Mouse (Mus musculus) neural tube, embryonic 15.5 days (tissue): ENCODE measurements around the gene Abcg5. TPM values are rescaled to one million over a fixed set of nuclear protein-coding genes. Genes with fewer than 3 reads are reported as not detected.

Experiments
- ATAC-seq: fragments of 200-750 bp; cut with Nextera tagmentation; 2 replicates; pipeline ENCODE4 v1.8.0; 2017; ENCODE audit warnings: mild to moderate bottlenecking, moderate TSS enrichment, moderate library complexity; ENCODE audit not compliant: low FRiP score
- H3K27ac ChIP-seq: fragments of 300-500 bp; sonication (generic); replicated peaks from 2 replicates; pipeline ENCODE4 v1.5.1; 2015; ENCODE audit warnings: mild to moderate bottlenecking, inconsistent platforms
- H3K27me3 ChIP-seq: fragments of 300-500 bp; sonication (generic); replicated peaks from 2 replicates; pipeline ENCODE4 v1.6.1; 2015; ENCODE audit warnings: inconsistent platforms
- H3K36me3 ChIP-seq: fragments of 300-500 bp; sonication (generic); 2 replicates; pipeline ENCODE4 v1.6.1; 2015; ENCODE audit warnings: inconsistent platforms
- H3K4me1 ChIP-seq: fragments of 300-500 bp; sonication (generic); 2 replicates; pipeline ENCODE4 v1.6.1; 2015; ENCODE audit warnings: inconsistent platforms
- H3K4me2 ChIP-seq: fragments of 300-500 bp; sonication (generic); 2 replicates; pipeline ENCODE4 v1.6.1; 2015; ENCODE audit warnings: inconsistent platforms, mild to moderate bottlenecking, moderate library complexity
- H3K4me3 ChIP-seq: fragments of 300-500 bp; sonication (generic); replicated peaks from 2 replicates; pipeline ENCODE4 v1.5.1; 2015; ENCODE audit warnings: mild to moderate bottlenecking, inconsistent platforms
- H3K9ac ChIP-seq: fragments of 300-500 bp; sonication (generic); replicated peaks from 2 replicates; pipeline ENCODE4 v1.6.1; 2015; ENCODE audit warnings: mild to moderate bottlenecking, inconsistent platforms
- H3K9me3 ChIP-seq: fragments of 300-500 bp; sonication (generic); replicated peaks from 2 replicates; pipeline ENCODE4 v1.6.1; 2016; ENCODE audit warnings: inconsistent platforms
- WGBS: fragments of 180-500 bp; shearing (Covaris S2); methylation state at CpG from one replicate; pipeline ENCODE4 v1.1.7; 2015; ENCODE audit warnings: mixed read lengths; 5-methylcytosine and 5-hydroxymethylcytosine counted together
- polyA plus RNA-seq: library from polyadenylated mRNA; unstranded; fragments of >200 nt; fragmentation: Nextera tagmentation; extraction: Ambion mirVana; gene quantifications from 2 replicates; pipeline ENCODE4 v1.2.1, GENCODE M21; 2015

Abcg5 gene
- polyA plus RNA-seq, 1 experiment from 2014 or later: 0.93 TPM

- ATAC-seq: no peak
- Histone ChIP-seq H3K4me3 (no peak overlapping the region), H3K4me2 (no peak overlapping the region), H3K36me3 (no peaks in the 10 kb centered on the region), H3K4me1 (no peaks in the 10 kb centered on the region), H3K27me3 (no peaks in the 10 kb centered on the region), H3K9me3 (no peaks in the 10 kb centered on the region), H3K27ac (no peak overlapping the region), H3K9ac (no peak overlapping the region)
- WGBS: 37% methylated on average over 6 of the region's 6 CpGs
These were observed 1.5 kb upstream of the Abcg5 start for GRCm38 (mm10) chr17:84684284-84684683.

- H3K27me3 ChIP-seq: no peaks in the 10 kb centered on the region
- no peaks in the 10 kb centered on the region for H3K36me3 ChIP-seq
- H3K27ac ChIP-seq: no peak overlapping the region
- 89% methylated on average over 3 of the region's 3 CpGs for WGBS
- no peak overlapping the region for H3K9ac ChIP-seq
- no peak overlapping the region for H3K4me3 ChIP-seq
- no peak for ATAC-seq
- no peaks in the 10 kb centered on the region for H3K9me3 ChIP-seq
- H3K4me1 ChIP-seq: no peaks in the 10 kb centered on the region
- no peak overlapping the region for H3K4me2 ChIP-seq
These were observed 1.1 kb downstream of the Abcg5 start for GRCm38 (mm10) chr17:84681670-84682069.

- no peaks in the 10 kb centered on the region for H3K36me3 ChIP-seq
- no peak overlapping the region for H3K4me2 ChIP-seq
- H3K4me1 ChIP-seq: peaks cover 7% of the 10 kb centered on the region
- no peak overlapping the region for H3K27ac ChIP-seq
- H3K9me3 ChIP-seq: no peaks in the 10 kb centered on the region
- ATAC-seq: no peak
- H3K9ac ChIP-seq: no peak overlapping the region
- H3K27me3 ChIP-seq: peaks cover 7% of the 10 kb centered on the region
- no peak overlapping the region for H3K4me3 ChIP-seq
- 87% methylated on average over 11 of the region's 11 CpGs for WGBS
These were observed 5.2 kb downstream of the Abcg5 start for GRCm38 (mm10) chr17:84677595-84677994.

- Histone ChIP-seq H3K36me3 (no peaks in the 10 kb centered on the region), H3K4me2 (peak within 1 kb of the TSS; percentile 61), H3K4me1 (peaks cover 7% of the 10 kb centered on the region), H3K27ac (no peak within 1 kb of the TSS), H3K27me3 (peaks cover 11% of the 10 kb centered on the region), H3K4me3 (peak within 1 kb of the TSS; percentile 31), H3K9ac (no peak within 1 kb of the TSS), H3K9me3 (no peaks in the 10 kb centered on the region)
- 3% methylated on average over 24 of the region's 24 CpGs for whole genome bisulfite sequencing
- ATAC-seq: peak; percentile 35; the same call in 1 of the 2 replicates
These were observed 6.9 kb downstream of the Abcg5 start, which contains the start of gene Abcg8 for GRCm38 (mm10) chr17:84675951-84676366. Gene Abcg8 (plus strand): TSS chr17:84676302.

- Histone ChIP-seq H3K36me3 (no peaks in the 10 kb centered on the region), H3K4me2 (no peak overlapping the region), H3K4me1 (peaks cover 7% of the 10 kb centered on the region), H3K9me3 (no peaks in the 10 kb centered on the region), H3K27me3 (peaks cover 11% of the 10 kb centered on the region), H3K9ac (no peak overlapping the region), H3K4me3 (no peak overlapping the region), H3K27ac (no peak overlapping the region)
- 82% methylated on average over 4 of the region's 4 CpGs for WGBS
- no peak for ATAC-seq
These were observed 7.6 kb downstream of the Abcg5 start for GRCm38 (mm10) chr17:84675204-84675603.

- 49% methylated on average over 7 of the region's 7 CpGs for WGBS
- H3K27me3 ChIP-seq: peaks cover 11% of the 10 kb centered on the region
These were observed 8.8 kb downstream of the Abcg5 start for GRCm38 (mm10) chr17:84674048-84674447.

GRCm38 (mm10) chr17:84672376-84673369 lies 10.1 kb downstream of the Abcg5 start:
- ATAC-seq: no peak; the same call in 1 of the 2 replicates
- H3K4me2 ChIP-seq: no peak overlapping the region
- no peaks in the 10 kb centered on the region for H3K9me3 ChIP-seq
- peaks cover 7% of the 10 kb centered on the region for H3K4me1 ChIP-seq
- H3K27me3 ChIP-seq: peaks cover 11% of the 10 kb centered on the region
- no peak overlapping the region for H3K27ac ChIP-seq
- no peak overlapping the region for H3K9ac ChIP-seq
- H3K36me3 ChIP-seq: no peaks in the 10 kb centered on the region
- 81% methylated on average over 16 of the region's 16 CpGs for WGBS
- no peak overlapping the region for H3K4me3 ChIP-seq

More at GRCm38 (mm10) chr17:84674048-84674447, 8.8 kb downstream of the Abcg5 start:
- Histone ChIP-seq H3K9ac (no peak overlapping the region), H3K4me1 (peaks cover 7% of the 10 kb centered on the region), H3K4me3 (no peak overlapping the region), H3K4me2 (no peak overlapping the region), H3K9me3 (no peaks in the 10 kb centered on the region), H3K36me3 (no peaks in the 10 kb centered on the region), H3K27ac (no peak overlapping the region)
- no peak for ATAC-seq

GRCm38 (mm10) chr17:84667848-84668247 lies 15.0 kb downstream of the Abcg5 start:
- Histone ChIP-seq H3K9me3 (no peaks in the 10 kb centered on the region), H3K36me3 (no peaks in the 10 kb centered on the region), H3K27me3 (peaks cover 4% of the 10 kb centered on the region; the same call in 1 of the 2 replicates), H3K9ac (no peak overlapping the region), H3K4me2 (no peak overlapping the region), H3K4me1 (peaks cover 10% of the 10 kb centered on the region), H3K4me3 (no peak overlapping the region), H3K27ac (no peak overlapping the region)
- 95% methylated on average over 3 of the region's 3 CpGs for WGBS
- no peak for ATAC-seq

- Histone ChIP-seq H3K9ac (no peak overlapping the region), H3K4me3 (no peak overlapping the region), H3K9me3 (no peaks in the 10 kb centered on the region), H3K36me3 (no peaks in the 10 kb centered on the region), H3K4me2 (no peak overlapping the region), H3K27me3 (no peaks in the 10 kb centered on the region; the same call in 1 of the 2 replicates), H3K27ac (no peak overlapping the region), H3K4me1 (peaks cover 10% of the 10 kb centered on the region)
- 24% methylated on average over 9 of the region's 9 CpGs for WGBS
- no peak for ATAC-seq
These were observed 17.1 kb downstream of the Abcg5 start for GRCm38 (mm10) chr17:84665691-84666090.

GRCm38 (mm10) chr17:84665053-84665452 lies 17.8 kb downstream of the Abcg5 start:
- 30% methylated on average over 10 of the region's 10 CpGs for WGBS
- ATAC-seq: no peak
- Histone ChIP-seq H3K9ac (no peak overlapping the region), H3K27ac (no peak overlapping the region), H3K9me3 (no peaks in the 10 kb centered on the region), H3K4me1 (peaks cover 10% of the 10 kb centered on the region), H3K4me3 (no peak overlapping the region), H3K27me3 (no peaks in the 10 kb centered on the region; the same call in 1 of the 2 replicates), H3K4me2 (no peak overlapping the region), H3K36me3 (no peaks in the 10 kb centered on the region)

GRCm38 (mm10) chr17:84658951-84659350 lies 23.9 kb downstream of the Abcg5 start:
- H3K4me2 ChIP-seq: no peak overlapping the region
- no peak overlapping the region for H3K9ac ChIP-seq
- H3K36me3 ChIP-seq: no peaks in the 10 kb centered on the region
- 64% methylated on average over 8 of the region's 8 CpGs for WGBS
- H3K27ac ChIP-seq: no peak overlapping the region
- no peak overlapping the region for H3K4me3 ChIP-seq
- H3K9me3 ChIP-seq: no peaks in the 10 kb centered on the region
- no peaks in the 10 kb centered on the region for H3K27me3 ChIP-seq
- H3K4me1 ChIP-seq: peaks cover 21% of the 10 kb centered on the region
- no peak for ATAC-seq

GRCm38 (mm10) chr17:84658195-84658594 lies 24.6 kb downstream of the Abcg5 start:
- no peak for ATAC-seq
- no peak overlapping the region for H3K4me2 ChIP-seq
- no peak overlapping the region for H3K4me3 ChIP-seq
- no peak overlapping the region for H3K9ac ChIP-seq
- WGBS: 53% methylated on average over 5 of the region's 5 CpGs
- H3K27me3 ChIP-seq: no peaks in the 10 kb centered on the region
- peaks cover 21% of the 10 kb centered on the region for H3K4me1 ChIP-seq
- no peaks in the 10 kb centered on the region for H3K9me3 ChIP-seq
- H3K36me3 ChIP-seq: no peaks in the 10 kb centered on the region
- H3K27ac ChIP-seq: no peak overlapping the region
